Comparison of ENCODE assay signal across 12 mouse cellular contexts in genomic region chr12:61307396-61307795, GRCm38 (mm10).
"Had no signal": no experiment of that assay in that cellular context is flagged by ENCODE, and none has a peak within 500 bp of the region (broad histone marks: within the 10 kb centered on the region; RNA-seq: fewer than 3 reads in every experiment).

No protein-coding gene starts in this region.

- ATAC-seq: lung, postnatal 0 days; midbrain, embryonic 16.5 days had no signal

- H3K27ac ChIP-seq: layer of hippocampus, adult 2 months; limb, embryonic 10.5 days; liver, embryonic 15.5 days had no signal

- H3K4me2 ChIP-seq: liver, embryonic 11.5 days; liver, embryonic 15.5 days had no signal

- H3K9ac ChIP-seq: liver, embryonic 15.5 days had no signal

- DNase-seq: kidney, postnatal 10 days; kidney, postnatal 4 days; lung, adult 2 months; lung, postnatal 36 days; right cerebral cortex, postnatal 14 days; thymus, postnatal 4 days had no signal

- H3K4me1 ChIP-seq: liver, embryonic 15.5 days had no signal

- H3K36me3 ChIP-seq: limb, embryonic 10.5 days; liver, embryonic 15.5 days had no signal

- H3K9me3 ChIP-seq: limb, embryonic 10.5 days; liver, embryonic 15.5 days had no signal

- H3K27me3 ChIP-seq: liver, embryonic 15.5 days had no signal

- H3K4me3 ChIP-seq: layer of hippocampus, adult 2 months; limb, embryonic 10.5 days; liver, embryonic 15.5 days had no signal
